Mouse (Mus musculus): Measurements from ENCODE around the gene Kcnma1.

GRCm38 (mm10) chr14:23430006-23430405 lies 584.3 kb downstream of the Kcnma1 start:
- TF ChIP-seq CTCF (IDR thresholded peaks at IDR 0.05; ENCODE audit: control insufficient read depth, insufficient read depth, low read length) (no peak), POLR2A (IDR thresholded peaks at IDR 0.05; ENCODE audit: borderline replicate concordance, control insufficient read depth, low read depth, low read length) (no peak)
